Mouse (Mus musculus) heart, postnatal 14 days (tissue): ENCODE results near the gene Gdf15. TPM values are rescaled to one million over a fixed set of nuclear protein-coding genes. Genes with fewer than 3 reads are reported as not detected.
A peak's percentile ranks its signal among the peaks of the same experiment; 100 is the strongest.
"Not testable (repeated sequence)": the region's sequence is repeated elsewhere in the genome, so short reads cannot be mapped to it uniquely, and the experiment has no call there.

Experiments used
- DNase-seq, 2 experiments: peaks; one replicate each; pipeline ENCODE4 v3.0.0; 2021 to 2022
- intact Hi-C: fragments of 180-260 bp; cut with DNase I; formaldehyde crosslinking; loops from one replicate; pipeline ENCODE4 v1.15.1; 2025
- total RNA-seq, 2 experiments: library from RNA; stranded (reverse); gene quantifications; 2 replicates each; pipeline ENCODE4 v1.2.3; 2021

Gdf15 gene
- total RNA-seq, 2 experiments from 2014 or later: 0.41 to 1.6 TPM

- intact Hi-C loops: no loop called here
- no peak for DNase-seq
These were observed 37.4 kb downstream of the Gdf15 start for GRCm38 (mm10) chr8:70594621-70595564.

- DNase-seq: peak; percentile 80 to 82
- intact Hi-C loops: no loop called here
These were observed 38.2 kb downstream of the Gdf15 start, which contains the start of gene Isyna1 for GRCm38 (mm10) chr8:70593961-70594609. Gene Isyna1, plus strand, starts transcription at chr8:70594373.

GRCm38 (mm10) chr8:70593173-70593572, 39.1 kb downstream of the Gdf15 start:
- intact Hi-C loops: no loop called here
- no peak for DNase-seq

- intact Hi-C loops: no loop called here
These were observed 40.7 kb downstream of the Gdf15 start for GRCm38 (mm10) chr8:70591569-70591968.

GRCm38 (mm10) chr8:70587955-70588354, 44.3 kb downstream of the Gdf15 start:
- not testable (repeated sequence) for DNase-seq
- intact Hi-C loops: loop anchor here (5.0 to 10.0 kb wide), 3 partner anchors 46 to 203 kb away; partner anchors contain the start of genes Fkbp8 and Kxd1

More at GRCm38 (mm10) chr8:70591569-70591968, 40.7 kb downstream of the Gdf15 start:
- DNase-seq: no peak

GRCm38 (mm10) chr8:70585258-70585652, 47.0 kb downstream of the Gdf15 start:
- peak; percentile 75 to 80 for DNase-seq
- intact Hi-C loops: loop anchor here (1.0 to 10.0 kb wide), 4 partner anchors 25 to 200 kb away; partner anchors contain the start of genes Fkbp8 and Kxd1

GRCm38 (mm10) chr8:70584606-70585257, 47.5 kb downstream of the Gdf15 start:
- intact Hi-C loops: loop anchor here (1.0 to 10.0 kb wide), 4 partner anchors 24 to 200 kb away; partner anchors contain the start of genes Fkbp8 and Kxd1
- no peak for DNase-seq

GRCm38 (mm10) chr8:70583476-70584387, 48.5 kb downstream of the Gdf15 start:
- intact Hi-C loops: loop anchor here (10.0 kb wide), 1 partner anchor 199 kb away; no protein-coding TSS in a partner anchor
- peak in 1 of 2 experiments; percentile 53 for DNase-seq

Other genes starting within 250 kb of the Gdf15 start
- 1 to 10 TPM; 7.7 to 9.5 TPM for gene Crtc1, start 192.9 kb downstream of the Gdf15 start, total RNA-seq
- gene Klhl26, start 155.5 kb downstream of the Gdf15 start, total RNA-seq: 1 to 10 TPM; 5.5 to 6.9 TPM
- gene Tmem59l, start 145.1 kb downstream of the Gdf15 start, total RNA-seq: not detected
- under 1 TPM; 0.22 to 0.29 TPM for gene Crlf1, start 139.3 kb downstream of the Gdf15 start, total RNA-seq
- gene Rex1bd, start 125.7 kb downstream of the Gdf15 start, total RNA-seq: 100 to 1,000 TPM; 105 TPM
- gene Uba52, start 121.7 kb downstream of the Gdf15 start, total RNA-seq: 1,000 to 10,000 TPM; 1,458 to 1,541 TPM
- 100 to 1,000 TPM; 150 to 163 TPM for gene Fkbp8, start 104.7 kb downstream of the Gdf15 start, total RNA-seq
- gene Kxd1, start 104.5 kb downstream of the Gdf15 start, total RNA-seq: 10 to 100 TPM; 75.3 to 76.6 TPM
- gene Ell, start 93.0 kb downstream of the Gdf15 start, total RNA-seq: 10 to 100 TPM; 15.5 to 16.5 TPM
- 10 to 100 TPM; 25.8 to 27.7 TPM for gene Isyna1, start 38.1 kb downstream of the Gdf15 start, total RNA-seq
- gene Ssbp4, start 23.6 kb downstream of the Gdf15 start, total RNA-seq: 10 to 100 TPM; 39.7 to 46.4 TPM
- 1 to 10 TPM; 1.8 to 2.5 TPM for gene Lrrc25, start 16.3 kb downstream of the Gdf15 start, total RNA-seq
- 10 to 100 TPM; 38.4 to 46.8 TPM for gene Pgpep1, start 27.9 kb upstream of the Gdf15 start, total RNA-seq
- 10 to 100 TPM; 75.0 to 76.5 TPM for gene Lsm4, start 40.8 kb upstream of the Gdf15 start, total RNA-seq
- 100 to 1,000 TPM; 159 to 162 TPM for gene Jund, start 66.5 kb upstream of the Gdf15 start, total RNA-seq
- gene Iqcn, start 71.0 kb upstream of the Gdf15 start, total RNA-seq: under 1 TPM; 0.10 to 0.12 TPM
- not detected for gene Gm3336, start 86.1 kb upstream of the Gdf15 start, total RNA-seq
- gene Pde4c, start 91.3 kb upstream of the Gdf15 start, total RNA-seq: 1 to 10 TPM; 4.5 to 4.6 TPM
- 10 to 100 TPM; 51.6 to 51.9 TPM for gene Rab3a, start 122.2 kb upstream of the Gdf15 start, total RNA-seq
- gene Mpv17l2, start 128.5 kb upstream of the Gdf15 start, total RNA-seq: 10 to 100 TPM; 29.3 to 29.9 TPM
- 10 to 100 TPM; 31.4 to 33.1 TPM for gene Pik3r2, start 144.3 kb upstream of the Gdf15 start, total RNA-seq
- gene Mast3, start 172.6 kb upstream of the Gdf15 start, total RNA-seq: 10 to 100 TPM in 1 of 2 experiments, 1 to 10 TPM in 1; 9.4 to 11.1 TPM
- under 1 TPM; 0.12 to 0.59 TPM for gene Il12rb1, start 176.0 kb upstream of the Gdf15 start, total RNA-seq
- 10 to 100 TPM; 22.4 to 23.9 TPM for gene Arrdc2, start 207.3 kb upstream of the Gdf15 start, total RNA-seq
- gene Kcnn1, start 230.8 kb upstream of the Gdf15 start, total RNA-seq: 1 to 10 TPM; 3.8 to 4.0 TPM
- 10 to 100 TPM; 38.8 to 40.1 TPM for gene Ccdc124, start 241.5 kb upstream of the Gdf15 start, total RNA-seq